Mouse (Mus musculus) kidney, postnatal 0 days (tissue): Measurements from ENCODE around the gene Tldc2. TPM values are rescaled to one million over a fixed set of nuclear protein-coding genes. Genes with fewer than 3 reads are reported as not detected.

Source experiments
- ATAC-seq: fragments of 200-750 bp; cut with Nextera tagmentation; replicated peaks from 2 replicates; pipeline ENCODE4 v1.8.0; 2017; ENCODE audit warnings: low read depth, moderate number of reproducible peaks, moderate TSS enrichment, moderate library complexity; ENCODE audit not compliant: low FRiP score
- DNase-seq: peaks from one replicate; pipeline ENCODE4 v3.0.0-alpha.2; 2016; ENCODE audit warnings: low spot score
- H3K27ac ChIP-seq: fragments of 300-500 bp; sonication (generic); 2 replicates; pipeline ENCODE4 v1.5.1; 2014; ENCODE audit warnings: mild to moderate bottlenecking
- H3K27me3 ChIP-seq: fragments of 300-500 bp; sonication (generic); 2 replicates; pipeline ENCODE4 v1.6.1; 2014; ENCODE audit warnings: low read length, mixed read lengths; ENCODE audit not compliant: insufficient read depth
- H3K36me3 ChIP-seq: fragments of 300-500 bp; sonication (generic); 2 replicates; pipeline ENCODE4 v1.6.1; 2014; ENCODE audit warnings: low read length, mixed read lengths; ENCODE audit not compliant: insufficient read depth
- H3K4me1 ChIP-seq: fragments of 300-500 bp; sonication (generic); replicated peaks from 2 replicates; pipeline ENCODE4 v1.6.1; 2014; ENCODE audit warnings: antibody characterized with exemption, low read length, mixed read lengths; ENCODE audit not compliant: insufficient read depth
- H3K4me2 ChIP-seq: fragments of 300-500 bp; sonication (generic); 2 replicates; pipeline ENCODE4 v1.6.1; 2014; ENCODE audit warnings: mild to moderate bottlenecking, low read length, moderate library complexity, mixed read lengths
- H3K4me3 ChIP-seq: fragments of 300-500 bp; sonication (generic); replicated peaks from 2 replicates; pipeline ENCODE4 v1.5.1; 2014; ENCODE audit warnings: low read depth, low read length
- H3K9ac ChIP-seq: fragments of 300-500 bp; sonication (generic); 2 replicates; pipeline ENCODE4 v1.6.1; 2014; ENCODE audit warnings: low read depth, low read length
- H3K9me3 ChIP-seq: fragments of 300-500 bp; sonication (generic); replicated peaks from 2 replicates; pipeline ENCODE4 v1.6.1; 2016; ENCODE audit warnings: low read length, inconsistent platforms, mixed read lengths
- CTCF ChIP-seq: IDR thresholded peaks from 2 replicates; pipeline ENCODE4 v1.5.1; 2016; ENCODE audit warnings: antibody characterized with exemption, low read depth, mild to moderate bottlenecking, moderate library complexity
- WGBS: fragments of 180-500 bp; shearing (Covaris S2); extraction: QIAGEN DNeasy Blood & Tissue Kit; methylation state at CpG from one replicate; pipeline ENCODE4 v1.1.7; 2014; 5-methylcytosine and 5-hydroxymethylcytosine counted together
- polyA plus RNA-seq: library from polyadenylated mRNA; unstranded; fragments of >200 nt; fragmentation: Nextera tagmentation; extraction: Ambion mirVana; gene quantifications from 2 replicates; pipeline ENCODE4 v1.2.1, GENCODE M21; 2015

The Tldc2 gene
- polyA plus RNA-seq, 1 experiment from 2014 or later, result 2.2 TPM

DNA sequence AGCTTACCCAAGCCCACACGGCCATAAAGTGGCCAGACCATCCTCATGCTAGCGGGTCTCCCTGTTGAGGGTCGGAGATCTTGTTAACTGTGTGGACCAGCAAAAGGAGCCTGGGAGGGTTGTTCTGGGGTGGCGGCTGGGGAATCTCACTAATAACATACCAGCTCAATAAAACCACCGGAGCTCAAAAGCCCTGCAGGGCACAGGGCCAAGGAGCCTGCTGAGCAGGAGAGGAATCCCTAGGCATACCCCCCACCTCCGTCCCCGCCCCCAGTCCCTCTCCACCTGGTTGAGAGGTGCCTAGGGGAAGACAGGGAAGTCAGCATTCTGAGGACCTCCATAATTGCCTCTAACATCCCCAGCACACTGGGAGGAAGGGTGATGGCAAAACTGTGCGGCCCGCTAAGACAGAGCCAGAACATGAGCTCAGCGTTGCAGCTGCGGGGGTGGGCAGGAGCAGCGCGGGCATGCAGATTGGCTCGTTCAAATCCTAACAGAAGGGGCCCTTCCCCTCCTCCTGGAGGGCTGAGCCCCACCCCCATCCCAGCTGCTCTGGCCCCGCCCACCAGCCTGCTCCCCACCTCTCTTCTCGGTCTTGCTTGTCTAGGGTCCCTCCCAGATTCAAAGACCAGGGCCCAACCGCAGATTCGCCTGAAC is 28.4 kb upstream of the Tldc2 start:
- Histone ChIP-seq H3K4me1 (peaks cover 18% of the 10 kb centered on the region), H3K4me2 (peak overlapping the region; percentile 31), H3K27me3 (no peaks in the 10 kb centered on the region), H3K9me3 (no peaks in the 10 kb centered on the region), H3K9ac (peak overlapping the region; percentile 4), H3K4me3 (no peak overlapping the region), H3K27ac (peak overlapping the region; percentile 64), H3K36me3 (0 out of 2 replicates have a peak, but pooled peaks cover 6% of the 10 kb centered on the region)
- no peak for TF ChIP-seq CTCF
- DNase-seq (peak; percentile 91), ATAC-seq (peak; percentile 71)
- WGBS, result 14% methylated on average over 18 of the region's 18 CpGs

GRCm38 (mm10) chr2:157059166-157059565 is 27.7 kb upstream of the Tldc2 start:
- 50% methylated on average over 8 of the region's 8 CpGs for WGBS
- Histone ChIP-seq H3K9me3 (no peaks in the 10 kb centered on the region), H3K27ac (peak overlapping the region; percentile 64; the same call in 1 of the 2 replicates), H3K4me2 (peak overlapping the region; percentile 31; the same call in 1 of the 2 replicates), H3K4me3 (no peak overlapping the region), H3K9ac (peak overlapping the region; percentile 20; the same call in 1 of the 2 replicates), H3K27me3 (no peaks in the 10 kb centered on the region), H3K36me3 (0 out of 2 replicates have a peak, but pooled peaks cover 6% of the 10 kb centered on the region), H3K4me1 (peaks cover 18% of the 10 kb centered on the region)
- DNase-seq (no peak), ATAC-seq (no peak)
- TF ChIP-seq CTCF, result no peak

GRCm38 (mm10) chr2:157060037-157060436 is 26.8 kb upstream of the Tldc2 start:
- H3K4me2 ChIP-seq, result no peak overlapping the region
- H3K9ac ChIP-seq, result no peak overlapping the region
- no peak overlapping the region for H3K27ac ChIP-seq
- H3K36me3 ChIP-seq, result 0 out of 2 replicates have a peak, but pooled peaks cover 6% of the 10 kb centered on the region
- WGBS, result 85% methylated on average over 14 of the region's 14 CpGs
- TF ChIP-seq CTCF, result no peak
- ATAC-seq (no peak), DNase-seq (no peak)
- no peaks in the 10 kb centered on the region for H3K9me3 ChIP-seq
- no peaks in the 10 kb centered on the region for H3K27me3 ChIP-seq
- H3K4me1 ChIP-seq, result peaks cover 12% of the 10 kb centered on the region
- H3K4me3 ChIP-seq, result no peak overlapping the region

GRCm38 (mm10) chr2:157060557-157061305 is 26.1 kb upstream of the Tldc2 start:
- no peak overlapping the region for H3K4me3 ChIP-seq
- H3K4me2 ChIP-seq, result no peak overlapping the region
- no peak overlapping the region for H3K27ac ChIP-seq
- H3K9me3 ChIP-seq, result no peaks in the 10 kb centered on the region
- 0 out of 2 replicates have a peak, but pooled peaks cover 6% of the 10 kb centered on the region for H3K36me3 ChIP-seq
- TF ChIP-seq CTCF, result no peak
- H3K27me3 ChIP-seq, result no peaks in the 10 kb centered on the region
- ATAC-seq (no peak), DNase-seq (no peak)
- WGBS, result 76% methylated on average over 11 of the region's 11 CpGs
- H3K4me1 ChIP-seq, result peaks cover 13% of the 10 kb centered on the region
- no peak overlapping the region for H3K9ac ChIP-seq

GRCm38 (mm10) chr2:157063241-157063700 is 23.6 kb upstream of the Tldc2 start:
- no peak overlapping the region for H3K27ac ChIP-seq
- H3K9ac ChIP-seq, result no peak overlapping the region
- TF ChIP-seq CTCF, result no peak
- ATAC-seq (no peak), DNase-seq (no peak)
- no peaks in the 10 kb centered on the region for H3K9me3 ChIP-seq
- no peak overlapping the region for H3K4me2 ChIP-seq
- H3K36me3 ChIP-seq, result 0 out of 2 replicates have a peak, but pooled peaks cover 6% of the 10 kb centered on the region
- no peak overlapping the region for H3K4me3 ChIP-seq
- peaks cover 12% of the 10 kb centered on the region for H3K4me1 ChIP-seq
- WGBS, result 37% methylated on average over 4 of the region's 4 CpGs
- no peaks in the 10 kb centered on the region for H3K27me3 ChIP-seq

- 62% methylated on average over 7 of the region's 7 CpGs for WGBS
- DNase-seq (no peak), ATAC-seq (no peak)
- Histone ChIP-seq H3K4me1 (peaks cover 12% of the 10 kb centered on the region), H3K9ac (no peak overlapping the region), H3K9me3 (no peaks in the 10 kb centered on the region), H3K4me3 (no peak overlapping the region), H3K27ac (no peak overlapping the region), H3K36me3 (0 out of 2 replicates have a peak, but pooled peaks cover 6% of the 10 kb centered on the region), H3K27me3 (no peaks in the 10 kb centered on the region), H3K4me2 (no peak overlapping the region)
- TF ChIP-seq CTCF, result no peak
Observed at GRCm38 (mm10) chr2:157064136-157064535, 22.7 kb upstream of the Tldc2 start.
